Mouse (Mus musculus) spleen, postnatal 0 days (tissue): ENCODE data around the gene Odc1. TPM values are rescaled to one million over a fixed set of nuclear protein-coding genes. Genes with fewer than 3 reads are reported as not detected.

Experiments used
- polyA plus RNA-seq: library from polyadenylated mRNA; unstranded; fragments of >200 nt; fragmentation: Nextera tagmentation; extraction: Ambion mirVana; gene quantifications from 2 replicates; pipeline ENCODE4 v1.2.1, GENCODE M21; 2015

The Odc1 gene
- 273 and 330 TPM in 2 replicates for polyA plus RNA-seq

GRCm38 (mm10) chr12:17544209-17545106 lies at the start of gene Odc1:
Odc1 (plus strand) TSS chr12:17544794.

Other genes with a start within 250 kb of the Odc1 start
- 0.18 TPM in 1 of 2 replicates, not detected in the other for gene Atp6v1c2, start 215.4 kb upstream of the Odc1 start, polyA plus RNA-seq
- 11.1 and 11.8 TPM in 2 replicates for gene Nol10, start 196.3 kb upstream of the Odc1 start, polyA plus RNA-seq
- 24.4 and 31.2 TPM in 2 replicates for gene Hpcal1, start 146.1 kb downstream of the Odc1 start, polyA plus RNA-seq